Mouse (Mus musculus) fat pad, adult 2 months (tissue): ENCODE measurements around the gene Armc9.

Experiments
- DNase-seq: peaks from one replicate; pipeline ENCODE4 v3.0.0-alpha.2; 2011; ENCODE audit warnings: low read depth, low spot score; ENCODE audit errors: extremely low read depth

Gene Armc9

DNA sequence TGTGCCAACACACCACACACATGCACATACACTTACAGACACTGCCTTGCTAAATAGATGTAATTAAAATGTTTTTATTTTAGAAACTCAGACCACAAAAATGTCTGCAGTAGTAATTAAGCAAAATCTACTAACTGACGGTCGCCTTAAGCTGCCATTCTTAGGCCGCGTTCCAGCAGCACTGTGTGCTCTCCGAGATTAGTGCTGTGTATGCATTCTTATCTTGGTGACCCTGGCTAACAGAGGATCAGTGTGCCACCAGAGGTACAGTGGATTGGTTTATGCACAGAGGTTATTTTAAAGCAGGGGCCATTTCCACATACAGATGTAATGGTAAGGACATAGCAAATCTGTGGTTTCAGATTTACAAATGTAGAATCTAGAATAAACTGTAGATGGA lies 6.5 kb downstream of the Armc9 start:
- DNase-seq, result no peak

DNA sequence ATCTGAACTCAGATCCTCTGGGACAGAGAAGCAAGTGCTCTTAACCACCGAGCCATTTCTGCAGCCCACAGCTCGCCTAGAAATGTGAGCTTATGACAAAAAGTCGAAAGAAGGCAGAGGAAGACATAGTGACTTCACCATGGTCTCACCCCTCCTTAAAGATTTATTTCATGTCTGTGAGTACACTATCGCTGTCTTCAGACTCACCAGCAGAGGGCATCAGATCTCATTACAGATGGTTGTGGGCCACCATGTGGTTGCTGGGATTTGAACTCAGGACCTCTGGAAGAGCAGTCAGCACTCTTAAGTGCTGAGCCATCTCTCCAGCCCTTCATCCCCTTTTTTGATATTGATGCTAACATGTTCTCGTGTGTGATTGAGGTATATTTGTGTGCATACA lies 20.0 kb downstream of the Armc9 start:
- DNase-seq, result no peak

DNA sequence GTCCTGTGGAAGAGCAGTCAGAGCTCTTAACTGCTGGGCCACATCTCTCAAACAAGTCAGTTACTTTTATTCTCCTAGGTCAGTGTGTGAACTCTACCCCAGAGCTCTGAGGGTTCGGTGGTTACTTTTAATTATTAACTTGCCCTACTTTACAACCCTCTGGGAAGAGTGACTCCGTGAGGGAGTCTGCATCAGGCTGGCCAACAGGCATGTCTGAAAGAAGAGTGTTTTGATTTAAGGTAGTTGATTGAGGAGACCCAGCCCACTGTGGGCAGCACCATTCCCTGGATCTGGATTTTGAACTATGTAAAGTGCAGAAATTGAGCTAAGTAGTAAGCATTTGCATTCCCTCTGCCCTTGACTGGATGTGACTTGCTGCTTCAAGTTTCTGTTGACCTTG lies 21.5 kb downstream of the Armc9 start:
- DNase-seq, result no peak

DNA sequence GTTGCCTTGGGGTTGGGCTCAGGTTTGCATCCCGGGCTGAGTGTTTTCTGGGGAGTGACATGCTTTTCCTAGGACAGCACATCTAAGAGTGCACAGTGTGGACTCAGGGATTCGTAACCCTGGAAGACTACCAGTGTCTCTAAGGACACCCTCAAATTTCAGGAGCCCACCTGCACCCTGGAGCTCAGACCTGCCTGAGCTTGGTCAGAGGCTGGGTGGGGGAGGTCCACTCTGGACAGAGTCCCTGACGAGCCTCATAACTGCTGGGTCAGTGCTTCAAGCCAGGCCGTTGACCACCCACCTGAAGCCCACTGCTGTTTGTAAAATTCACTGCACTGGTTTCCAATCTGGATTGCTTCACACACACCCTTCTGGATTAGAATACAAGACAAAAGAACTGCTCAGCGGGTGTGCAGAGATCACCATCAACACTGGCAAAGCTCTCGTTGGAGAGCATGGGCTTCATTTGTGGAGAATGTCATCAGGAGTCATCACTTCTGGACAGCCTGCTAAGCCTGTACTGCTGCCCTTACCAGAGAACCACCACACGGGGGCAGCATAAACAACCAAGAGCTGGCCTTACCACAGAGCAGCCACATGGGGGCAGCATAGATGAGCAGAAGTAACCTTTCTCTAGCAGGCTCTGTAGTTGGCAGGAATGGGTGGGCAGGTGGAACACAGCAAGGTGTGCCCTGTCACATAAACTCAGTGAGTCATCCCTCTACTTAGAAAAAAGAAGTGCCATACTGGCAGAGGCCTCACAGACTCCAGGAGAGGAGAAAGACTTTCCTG lies 24.1 kb downstream of the Armc9 start:
- DNase-seq, result peak; percentile 33

DNA sequence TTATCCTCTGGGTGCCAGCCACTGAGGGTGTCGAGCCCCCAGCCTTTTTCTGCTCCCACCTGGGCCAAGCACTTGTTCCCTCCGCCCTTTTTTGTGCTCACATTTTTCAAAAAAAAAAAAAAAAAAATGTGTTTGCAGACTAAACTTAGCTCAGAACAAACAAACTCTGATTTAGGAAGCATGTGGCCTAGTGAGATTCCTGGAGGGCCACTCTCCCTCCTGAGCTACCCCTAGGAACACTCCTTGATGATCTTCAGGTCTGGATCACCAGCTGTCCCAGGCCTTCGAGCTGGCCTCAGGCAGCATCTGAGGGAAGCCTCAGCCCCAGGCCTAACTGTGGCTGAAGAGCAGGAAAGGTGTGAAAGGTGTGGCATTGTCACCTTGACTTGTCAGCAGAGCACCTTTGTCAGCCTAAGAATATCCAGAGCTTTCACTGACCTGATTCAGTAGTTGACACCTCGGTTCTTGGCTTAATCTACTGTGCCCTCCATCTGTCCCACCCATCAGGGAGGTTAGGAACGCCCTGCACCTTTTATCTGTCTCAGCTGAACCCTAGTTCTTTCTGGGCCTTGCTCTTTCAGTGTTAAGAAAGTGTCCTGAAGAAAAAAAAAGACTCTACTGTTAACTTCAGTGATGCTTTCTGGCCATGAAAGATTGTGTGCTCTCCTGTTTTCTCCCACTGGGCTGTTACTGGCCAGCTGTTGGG lies 27.6 kb downstream of the Armc9 start:
- DNase-seq, result no peak

DNA sequence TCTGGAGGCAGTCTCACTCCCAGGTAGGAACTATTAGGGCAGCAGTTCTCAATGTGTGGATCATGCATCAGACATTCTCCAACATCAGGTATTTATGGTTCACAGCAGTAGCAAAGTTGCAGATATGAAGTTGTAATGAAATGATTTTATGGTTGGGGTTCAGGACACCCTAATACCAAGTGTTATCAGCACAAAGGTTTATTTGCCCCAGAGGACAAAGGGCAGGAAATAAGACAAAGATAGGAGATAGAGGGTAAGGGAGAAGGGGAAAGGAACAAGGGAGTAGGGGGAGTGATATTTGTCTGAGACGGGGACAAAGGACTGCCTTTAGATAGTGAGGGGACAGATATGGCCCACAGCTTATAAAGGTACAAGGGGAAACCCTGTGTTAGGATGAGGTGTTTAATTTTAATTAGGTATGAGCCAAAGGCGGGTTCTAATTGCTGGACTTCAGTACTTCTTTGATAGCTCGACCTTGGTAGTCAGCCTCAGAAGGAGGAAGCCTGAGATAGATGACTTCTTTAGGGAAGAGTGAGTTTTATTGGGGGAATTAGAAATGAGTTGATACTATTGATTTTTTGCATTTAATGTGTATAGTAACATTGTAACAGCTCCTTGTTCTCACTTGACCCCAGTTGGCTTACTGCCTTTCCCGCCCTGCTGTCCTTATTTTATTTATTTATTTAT lies 29.1 kb downstream of the Armc9 start:
- DNase-seq, result no peak

DNA sequence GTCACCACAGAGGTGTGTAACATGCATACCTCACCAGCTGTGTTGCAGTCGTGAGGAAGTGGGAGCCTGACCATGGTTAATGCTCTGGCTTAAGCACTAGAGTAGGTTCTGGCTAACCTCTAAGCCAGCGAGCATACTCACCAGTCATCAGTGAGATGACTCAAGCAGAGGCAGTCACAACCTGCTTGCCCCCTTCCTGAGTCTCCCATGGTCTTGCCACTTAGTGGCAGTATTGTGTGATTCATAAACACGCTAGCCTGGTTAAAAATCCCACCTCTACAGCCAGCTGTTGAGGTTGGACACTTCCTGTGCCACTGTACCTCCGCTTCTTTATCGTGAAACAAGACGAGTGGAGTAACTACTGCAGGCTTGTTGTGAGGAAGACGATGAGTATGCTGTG lies 32.2 kb downstream of the Armc9 start:
- no peak for DNase-seq

DNA sequence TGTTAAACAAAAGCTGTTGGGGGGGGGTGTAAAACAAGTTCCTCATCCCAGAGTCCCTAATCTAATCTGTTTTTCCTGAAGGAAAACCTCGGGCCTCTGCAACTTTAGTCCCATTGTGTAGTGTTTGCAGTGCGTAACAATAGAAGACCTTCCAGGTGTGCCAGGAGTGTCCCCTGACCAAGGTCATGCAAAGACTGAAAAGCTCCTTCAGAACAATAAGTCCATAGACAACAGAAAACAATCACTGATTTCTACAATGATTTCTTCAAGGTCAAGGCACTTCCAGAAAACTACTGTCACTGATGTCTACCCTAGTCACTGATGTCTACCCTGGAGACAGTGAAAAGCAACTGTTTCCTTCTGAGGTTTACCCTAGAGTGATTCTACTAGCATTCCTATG lies 33.3 kb downstream of the Armc9 start:
- no peak for DNase-seq

DNA sequence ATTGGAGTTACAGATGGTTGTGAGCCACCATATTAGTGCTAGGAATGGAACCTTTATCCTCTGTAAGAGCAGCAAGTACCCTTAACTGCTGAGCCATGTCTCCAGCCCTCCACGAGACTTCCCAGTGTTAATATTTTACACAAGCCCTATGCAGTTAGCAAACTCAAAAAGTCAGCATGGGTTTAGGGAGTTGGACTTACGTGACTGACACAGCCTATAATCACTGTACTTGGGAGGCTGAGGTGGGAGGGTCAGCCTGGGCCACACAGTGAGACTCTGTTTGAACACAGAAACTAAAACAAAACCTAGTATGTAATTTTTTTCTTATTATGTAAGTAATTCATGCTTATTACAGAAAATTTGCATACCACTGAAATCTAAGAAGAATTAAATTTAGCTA lies 33.7 kb downstream of the Armc9 start:
- DNase-seq, result no peak

DNA sequence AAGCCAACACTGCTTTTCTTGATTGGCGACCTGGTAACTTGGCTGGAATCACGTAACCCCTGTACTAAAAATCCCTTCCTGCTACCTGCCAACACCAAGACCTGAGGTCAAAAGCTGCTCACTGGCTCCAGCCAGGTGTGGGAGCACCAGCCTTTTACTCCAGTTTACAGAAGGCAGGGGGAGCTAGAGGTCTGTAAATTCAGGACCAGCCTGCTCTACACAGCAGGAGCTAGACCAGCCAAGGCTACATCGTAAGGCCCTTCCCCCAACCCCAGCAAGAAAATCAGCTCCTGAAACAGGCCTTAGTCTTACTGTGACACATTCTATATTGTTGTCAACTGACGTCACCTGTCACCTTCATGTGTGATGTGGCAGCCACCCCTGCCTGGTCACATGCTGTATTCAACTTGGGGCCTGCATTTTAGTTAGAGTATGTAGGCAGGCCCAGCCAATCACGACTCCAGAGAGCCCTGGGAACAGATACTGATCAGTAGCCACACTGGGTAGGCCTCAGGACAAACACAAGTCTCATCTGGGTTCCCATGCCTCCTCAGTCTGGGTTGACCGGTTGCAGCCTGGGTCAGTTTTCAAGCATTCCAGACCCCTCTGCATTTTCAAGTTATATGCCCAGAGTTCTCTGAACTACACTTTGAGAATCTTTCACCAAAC lies 34.6 kb downstream of the Armc9 start:
- no peak for DNase-seq

DNA sequence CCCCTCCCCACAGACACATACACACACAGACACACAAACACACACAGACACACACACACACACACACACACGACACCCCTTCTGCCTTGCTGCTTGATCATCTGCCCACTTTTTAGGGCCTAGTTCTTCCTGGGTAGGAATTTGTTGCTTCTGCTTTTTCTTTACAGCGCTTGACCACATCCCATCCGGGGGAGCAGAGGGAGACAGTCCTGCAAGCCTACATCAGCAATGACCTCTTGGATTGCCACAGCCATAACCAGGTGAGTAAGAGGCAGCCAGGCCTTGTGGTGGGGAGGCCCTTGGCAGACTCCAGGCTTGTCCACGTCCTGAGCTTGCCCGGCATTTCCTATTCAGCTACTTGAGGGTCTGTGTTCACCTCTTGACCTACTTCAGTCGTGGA lies 36.3 kb downstream of the Armc9 start:
- DNase-seq, result no peak

DNA sequence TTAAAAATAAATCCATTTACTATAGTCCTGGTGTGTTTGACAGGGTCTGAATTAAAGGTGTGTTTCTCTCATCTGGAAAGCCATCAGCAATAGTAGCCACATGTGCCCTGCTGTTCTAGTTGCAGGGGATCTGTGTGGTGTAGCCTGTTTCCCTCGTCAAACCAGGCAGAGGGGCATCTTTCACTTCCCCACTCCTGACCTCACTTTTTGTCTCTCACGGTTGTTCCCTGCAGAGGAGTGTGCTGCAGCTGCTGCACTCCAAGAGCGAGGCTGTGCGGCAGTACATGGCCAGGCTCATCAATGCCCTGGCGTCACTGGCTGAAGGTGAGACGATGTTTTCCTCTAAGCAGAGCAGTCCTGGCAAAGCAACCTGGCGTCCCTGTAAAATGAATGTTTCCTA lies 39.5 kb downstream of the Armc9 start:
- no peak for DNase-seq

DNA sequence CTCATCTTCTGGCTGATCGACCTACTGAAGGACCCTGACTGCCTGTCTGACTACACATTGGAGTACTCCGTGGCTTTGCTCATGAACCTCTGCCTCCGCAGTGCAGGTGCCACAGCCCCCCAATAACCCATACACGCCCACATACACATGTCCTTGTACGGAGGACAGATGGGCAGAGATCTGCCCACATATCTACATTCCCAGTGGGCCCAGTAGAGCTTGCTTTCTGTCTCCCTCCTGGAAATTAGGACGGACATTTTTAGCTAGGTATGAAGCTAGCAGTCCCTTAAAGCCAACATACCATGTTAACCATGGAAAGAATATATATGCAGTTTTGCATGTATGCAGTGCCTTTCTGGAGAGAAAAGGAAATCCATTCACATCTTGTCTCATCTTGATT lies 43.7 kb downstream of the Armc9 start:
- no peak for DNase-seq

DNA sequence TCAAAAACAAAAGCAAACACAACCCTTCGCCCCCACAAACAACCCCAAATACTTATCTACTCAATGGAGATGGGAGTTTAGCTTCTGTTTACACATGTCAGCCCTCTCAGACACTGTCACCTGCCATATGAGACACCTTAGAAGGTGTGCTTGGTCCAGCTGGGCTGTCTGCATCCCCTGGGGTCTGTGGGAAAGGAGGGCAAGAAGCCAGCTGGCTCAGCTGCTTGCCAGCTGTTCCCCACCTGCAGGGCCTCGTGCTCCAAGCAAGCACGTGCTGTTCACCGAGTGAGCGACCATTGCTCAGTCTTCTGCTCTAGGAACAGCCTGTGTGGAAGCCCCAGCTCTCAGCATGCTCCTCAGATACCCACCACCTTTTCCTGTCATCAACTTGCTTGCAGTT lies 44.4 kb downstream of the Armc9 start:
- no peak for DNase-seq

DNA sequence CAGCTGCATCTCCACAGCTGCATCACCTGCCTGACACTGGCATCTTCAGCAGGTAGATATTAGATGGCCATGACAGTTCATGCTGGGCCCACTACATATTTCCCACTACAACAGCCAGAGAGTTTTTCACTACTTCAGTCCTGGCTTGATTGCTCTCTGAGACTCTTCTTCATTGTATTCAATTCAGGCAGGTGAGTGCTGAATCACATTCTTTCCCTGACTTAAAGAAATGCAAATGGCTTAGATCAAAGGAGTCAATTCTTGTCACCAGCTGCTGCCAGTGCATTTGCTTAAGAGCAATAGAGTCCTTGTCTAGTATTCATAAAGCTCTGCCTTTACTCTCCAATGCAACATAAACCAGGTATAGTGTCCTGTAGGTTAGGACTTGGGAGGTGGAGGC lies 46.7 kb downstream of the Armc9 start:
- DNase-seq, result no peak

DNA sequence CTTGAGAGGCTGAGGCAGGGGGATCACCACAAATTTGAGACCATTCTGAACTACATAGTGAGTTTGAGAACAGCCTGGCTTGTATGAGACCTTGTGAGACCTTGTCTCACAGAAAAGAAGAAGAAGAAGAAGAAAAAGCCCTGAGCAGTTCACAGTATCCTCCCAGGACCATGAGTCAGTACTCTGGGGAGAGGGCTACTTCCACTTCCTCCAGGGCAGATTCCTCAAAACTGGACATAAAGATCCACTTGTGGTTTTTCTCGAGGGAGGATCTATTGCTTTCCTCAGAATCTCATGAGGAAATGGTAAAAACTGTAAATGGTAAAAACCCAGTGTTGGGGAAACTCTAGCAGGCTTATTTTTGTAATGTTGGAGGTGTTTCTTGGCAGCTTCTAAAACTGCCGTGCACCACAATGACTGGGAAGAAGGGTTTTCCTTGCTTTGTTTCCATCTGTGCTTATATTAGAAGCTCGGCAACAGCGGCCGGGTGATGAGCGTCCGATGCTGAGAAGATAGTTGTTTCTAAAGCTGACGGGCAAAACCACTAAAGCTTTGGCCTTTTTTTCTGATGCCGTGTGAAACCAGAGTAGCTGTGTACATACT lies 48.1 kb downstream of the Armc9 start:
- no peak for DNase-seq

DNA sequence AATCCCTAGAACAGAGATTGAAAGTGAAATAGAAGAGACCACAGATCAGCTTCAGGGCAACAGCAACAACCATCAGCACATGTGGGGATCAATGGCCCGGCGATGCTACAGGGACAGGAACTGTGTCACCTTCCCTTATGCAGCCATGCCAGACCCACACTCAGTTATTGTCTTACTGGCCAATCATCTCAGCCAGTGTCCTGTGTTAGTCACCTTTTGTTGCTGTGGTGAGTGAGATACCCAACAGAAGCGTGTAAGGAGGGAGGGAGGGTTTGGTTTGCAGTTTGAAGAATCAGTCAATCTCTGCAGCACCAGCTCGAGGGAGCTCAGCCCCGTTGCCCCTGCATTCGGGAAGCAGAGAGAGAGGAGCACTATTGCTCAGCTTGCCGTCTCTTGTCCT lies 56.1 kb downstream of the Armc9 start:
- DNase-seq, result no peak

DNA sequence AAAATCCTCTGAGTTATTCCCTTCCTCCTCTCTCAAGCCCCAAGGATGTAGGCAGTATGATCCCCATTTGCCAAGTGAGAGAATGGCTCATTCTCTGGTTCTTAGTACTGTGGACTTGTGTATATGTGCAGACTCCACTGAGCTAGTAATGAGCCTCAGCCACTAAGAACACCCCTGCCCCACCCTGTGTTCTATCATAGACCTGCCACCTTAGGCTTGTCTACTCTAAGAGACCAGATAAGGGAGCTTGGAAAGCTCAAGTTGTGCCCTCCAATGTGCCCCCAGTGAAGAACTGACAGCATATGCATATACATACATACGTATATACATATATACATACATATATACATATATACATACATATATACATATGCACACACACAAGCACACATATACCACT lies 56.9 kb downstream of the Armc9 start:
- no peak for DNase-seq

DNA sequence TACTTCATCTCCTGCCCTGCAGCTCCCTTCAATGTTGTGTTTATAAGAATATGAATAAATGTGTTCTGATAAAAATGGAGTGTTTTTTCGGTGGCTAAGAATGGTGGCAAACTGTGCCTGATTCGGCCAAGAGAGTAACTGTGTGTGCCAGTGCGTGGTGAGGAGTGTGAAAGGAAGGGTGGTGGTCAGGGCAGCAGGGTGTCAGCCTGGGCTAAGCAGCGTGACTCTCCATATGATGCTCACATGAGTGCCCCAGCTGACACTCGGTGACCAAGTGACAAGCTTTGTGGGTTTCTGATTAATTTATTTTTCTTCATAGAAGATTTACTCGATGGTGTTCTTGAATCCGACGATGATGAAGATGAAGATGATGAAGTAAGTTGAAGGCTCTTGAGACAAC lies 58.2 kb downstream of the Armc9 start:
- no peak for DNase-seq

DNA sequence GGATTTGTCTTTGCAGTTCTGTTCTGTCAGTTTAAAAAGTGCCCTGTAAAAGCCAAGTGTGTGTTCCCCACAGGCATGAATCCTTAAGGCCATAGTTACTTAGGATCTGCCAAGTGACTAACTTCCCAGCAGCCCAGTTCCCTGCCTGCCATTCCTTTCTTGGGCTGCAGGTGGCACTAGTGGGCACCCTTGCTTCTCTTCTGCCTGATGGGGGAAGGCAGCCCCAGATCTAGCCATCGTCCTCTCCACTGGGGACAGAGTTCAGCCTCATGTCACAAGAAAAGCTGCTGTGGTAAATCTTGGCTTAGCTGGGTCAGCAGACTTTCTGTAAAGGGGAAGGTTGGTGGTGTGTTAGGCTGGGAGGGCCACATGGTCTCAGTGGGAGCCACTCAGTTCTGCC lies 59.6 kb downstream of the Armc9 start:
- no peak for DNase-seq

DNA sequence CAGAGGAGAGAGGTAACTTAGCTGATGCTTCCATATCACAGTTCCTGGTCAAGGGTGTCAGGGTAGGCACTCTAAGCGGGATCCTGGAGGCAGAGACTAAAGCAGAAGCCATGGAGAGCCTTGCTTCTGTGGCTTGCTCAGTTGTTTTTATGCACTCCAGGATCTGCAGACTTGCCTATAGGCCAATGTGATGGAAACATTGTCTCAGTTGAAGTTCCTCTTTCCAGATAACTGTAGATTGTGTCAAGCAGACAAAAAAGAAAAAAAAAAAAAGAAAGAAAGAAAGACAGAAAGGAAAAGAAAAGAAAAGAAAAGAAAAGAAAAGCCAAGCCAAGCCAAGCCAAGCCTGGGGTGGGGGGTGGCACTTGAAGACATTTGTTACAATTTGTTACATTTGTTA lies 60.7 kb downstream of the Armc9 start:
- no peak for DNase-seq
